Mouse (Mus musculus) heart, embryonic 11.5 days (tissue): Measurements from ENCODE around the gene Klhl36. TPM values are rescaled to one million over a fixed set of nuclear protein-coding genes. Genes with fewer than 3 reads are reported as not detected.

Experiments
- polyA plus RNA-seq: library from polyadenylated mRNA; unstranded; fragments of >200 nt; fragmentation: Nextera tagmentation; extraction: Ambion mirVana; gene quantifications from 2 replicates; pipeline ENCODE4 v1.2.1, GENCODE M21; 2014

The Klhl36 gene
- polyA plus RNA-seq, 1 experiment from 2014 or later, result 8.6 TPM

Other genes with a start within 250 kb of the Klhl36 start
- gene Adad2, start 249.5 kb upstream of the Klhl36 start, polyA plus RNA-seq, result not detected in 2 replicates
- not detected in 2 replicates for gene Kcng4, start 226.6 kb upstream of the Klhl36 start, polyA plus RNA-seq
- 2.1 and 2.3 TPM in 2 replicates for gene Wfdc1, start 195.9 kb upstream of the Klhl36 start, polyA plus RNA-seq
- gene Atp2c2, start 162.3 kb upstream of the Klhl36 start, polyA plus RNA-seq, result 0.14 and 0.24 TPM in 2 replicates
- gene Tldc1, start 83.8 kb upstream of the Klhl36 start, polyA plus RNA-seq, result 10.2 and 12.9 TPM in 2 replicates
- gene Cotl1, start 21.7 kb upstream of the Klhl36 start, polyA plus RNA-seq, result 110 and 142 TPM in 2 replicates
- 99.2 and 104 TPM in 2 replicates for gene Usp10, start 48.1 kb downstream of the Klhl36 start, polyA plus RNA-seq
- gene Gm20388, start 48.6 kb downstream of the Klhl36 start, polyA plus RNA-seq, result 6.4 TPM in 1 of 2 replicates, not detected in the other
- 1.7 and 2.8 TPM in 2 replicates for gene Crispld2, start 130.2 kb downstream of the Klhl36 start, polyA plus RNA-seq
- gene Zdhhc7, start 239.2 kb downstream of the Klhl36 start, polyA plus RNA-seq, result 24.7 and 29.1 TPM in 2 replicates